Mouse (Mus musculus) CH12F3 (cell line): ENCODE data around the gene Csrnp3.

Experiments
- in situ Hi-C: fragments of 300-500 bp; cut with MboI; formaldehyde crosslinking; loops from 2 replicates; pipeline ENCODE4 v1.14.3; 2020; ENCODE audit warnings: low sequenced_read_pairs

The Csrnp3 gene

GRCm38 (mm10) chr2:65940351-65940750, 94.8 kb downstream of the Csrnp3 start:
- in situ Hi-C loops = no loop called here

DNA sequence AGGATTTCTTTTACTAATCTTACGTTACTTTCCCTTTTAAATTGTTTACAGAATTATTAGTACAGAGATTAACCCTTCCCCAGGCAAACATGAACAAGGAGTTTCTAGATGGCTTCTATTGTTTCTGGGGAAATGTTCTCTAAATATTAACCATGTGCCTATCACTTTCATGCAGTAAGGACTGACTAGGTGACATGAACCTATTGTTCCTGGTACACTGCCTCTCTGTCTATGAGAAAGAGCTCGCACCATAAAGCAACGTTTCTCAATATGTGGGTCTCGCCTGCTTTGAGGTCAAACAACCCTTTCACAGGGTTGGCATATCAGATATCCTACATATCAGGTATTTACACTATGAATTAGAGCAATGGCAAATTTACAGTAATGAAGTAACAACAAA, 96.8 kb downstream of the Csrnp3 start:
- in situ Hi-C loops = no loop called here

GRCm38 (mm10) chr2:65948808-65949207, 103.2 kb downstream of the Csrnp3 start:
- in situ Hi-C loops = no loop called here

- in situ Hi-C loops = no loop called here
Measured at GRCm38 (mm10) chr2:65953726-65954340, 108.3 kb downstream of the Csrnp3 start.

GRCm38 (mm10) chr2:65955804-65956203, 110.2 kb downstream of the Csrnp3 start:
- in situ Hi-C loops = no loop called here

GRCm38 (mm10) chr2:65956727-65957126, 111.2 kb downstream of the Csrnp3 start:
- in situ Hi-C loops = no loop called here

- in situ Hi-C loops = no loop called here
Measured at GRCm38 (mm10) chr2:65963420-65963819, 117.9 kb downstream of the Csrnp3 start.

- in situ Hi-C loops = no loop called here
Measured at GRCm38 (mm10) chr2:65968810-65969209, 123.2 kb downstream of the Csrnp3 start.

DNA sequence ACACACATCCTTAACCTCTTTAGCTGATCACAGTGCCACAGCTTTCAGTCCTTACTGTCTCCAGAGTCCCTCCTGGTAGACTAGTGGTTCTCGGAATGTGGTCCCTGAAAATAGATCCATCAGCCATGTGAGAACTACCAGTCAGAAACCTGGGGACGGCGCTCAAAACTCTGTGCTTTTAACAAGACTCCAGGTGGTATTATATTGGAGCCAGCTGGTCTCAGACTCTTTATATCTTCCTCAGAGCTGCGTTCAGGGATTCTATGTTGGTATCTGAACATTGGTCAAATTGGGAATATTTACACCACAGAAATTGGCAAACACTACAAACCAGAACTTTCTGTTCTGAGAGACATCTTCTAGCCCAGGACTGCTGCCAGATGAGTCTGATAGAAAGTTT, 128.3 kb downstream of the Csrnp3 start:
- in situ Hi-C loops = no loop called here

DNA sequence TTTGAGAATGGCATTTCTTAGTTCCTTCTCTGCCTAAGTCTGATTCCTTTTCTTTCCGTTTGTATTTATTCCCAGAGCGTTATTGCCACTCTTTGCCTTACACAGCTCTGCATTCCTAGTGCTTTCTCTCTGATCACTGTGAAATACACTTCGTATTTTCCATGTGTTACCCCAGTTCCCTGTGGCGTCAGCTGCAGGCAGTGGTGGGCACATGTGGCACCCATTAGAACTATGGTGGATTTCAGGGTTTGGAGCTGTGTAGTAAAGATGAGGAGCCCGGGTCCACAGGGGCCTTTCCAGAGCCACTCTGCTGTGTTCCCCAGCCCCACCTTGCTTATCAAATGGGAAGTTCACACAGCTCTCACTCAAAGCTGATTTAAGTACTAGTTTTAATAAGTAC, 129.8 kb downstream of the Csrnp3 start:
- in situ Hi-C loops = no loop called here

GRCm38 (mm10) chr2:65979338-65980053, 133.9 kb downstream of the Csrnp3 start:
- in situ Hi-C loops = no loop called here

- in situ Hi-C loops = no loop called here
Measured at GRCm38 (mm10) chr2:65981470-65981869, 135.9 kb downstream of the Csrnp3 start.

DNA sequence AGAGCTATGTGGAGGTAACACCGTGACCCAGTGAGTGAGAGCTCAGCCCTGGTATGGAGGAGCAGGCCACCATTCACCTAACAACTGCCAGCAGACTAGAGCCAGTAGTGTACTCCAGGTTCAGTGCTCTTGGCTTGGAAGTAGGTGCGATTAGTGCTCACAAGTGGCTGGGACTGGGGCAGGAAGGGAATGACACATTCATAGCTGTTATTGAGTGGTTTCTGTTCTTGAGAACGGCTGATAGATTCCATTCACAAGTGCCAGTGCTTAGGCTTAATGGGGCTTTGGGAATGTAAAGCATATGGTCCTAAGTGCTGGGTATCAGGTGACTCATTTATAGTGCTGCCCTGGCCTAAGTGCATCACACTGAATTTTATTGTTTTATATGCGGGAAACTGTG, 136.4 kb downstream of the Csrnp3 start:
- in situ Hi-C loops = no loop called here

DNA sequence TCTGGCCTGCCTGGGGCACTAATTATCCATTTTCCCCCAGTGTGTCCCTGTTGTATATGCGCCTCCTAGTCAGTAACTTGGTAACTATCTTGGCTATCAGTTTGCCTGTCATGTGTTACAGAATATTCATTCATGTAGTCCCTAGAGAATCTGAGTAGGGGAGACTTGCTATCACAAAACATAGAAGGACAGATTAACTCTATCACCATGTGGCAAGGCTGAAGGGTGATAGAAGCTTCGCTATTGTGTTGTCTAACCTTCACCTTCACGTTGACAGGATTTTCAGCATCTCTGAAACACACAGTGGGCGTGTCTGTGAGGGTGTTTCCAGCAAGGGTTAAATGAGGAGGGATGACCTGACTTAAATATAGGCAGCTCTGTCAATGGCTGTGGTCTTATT, 140.1 kb downstream of the Csrnp3 start:
- in situ Hi-C loops = no loop called here

- in situ Hi-C loops = no loop called here
Measured at GRCm38 (mm10) chr2:65987069-65987468, 141.5 kb downstream of the Csrnp3 start.

DNA sequence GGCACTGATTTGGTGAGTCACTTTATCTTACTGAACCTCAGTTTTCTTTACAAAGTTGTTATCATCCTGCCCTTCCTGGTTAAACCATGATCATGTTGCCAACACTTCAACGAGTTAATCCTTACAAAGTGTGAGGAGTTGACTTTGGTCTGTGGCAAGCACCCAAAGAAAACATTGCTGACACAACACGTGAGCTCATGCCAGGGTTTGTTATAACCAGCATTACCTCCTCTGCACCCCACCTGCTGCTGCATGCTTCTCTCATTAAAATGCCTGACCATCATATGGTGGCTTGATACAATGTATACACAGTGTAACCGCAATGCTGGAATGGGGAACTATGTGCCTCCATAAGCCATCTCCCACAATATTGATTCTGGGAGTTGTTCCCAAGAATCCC, 142.0 kb downstream of the Csrnp3 start:
- in situ Hi-C loops = no loop called here

DNA sequence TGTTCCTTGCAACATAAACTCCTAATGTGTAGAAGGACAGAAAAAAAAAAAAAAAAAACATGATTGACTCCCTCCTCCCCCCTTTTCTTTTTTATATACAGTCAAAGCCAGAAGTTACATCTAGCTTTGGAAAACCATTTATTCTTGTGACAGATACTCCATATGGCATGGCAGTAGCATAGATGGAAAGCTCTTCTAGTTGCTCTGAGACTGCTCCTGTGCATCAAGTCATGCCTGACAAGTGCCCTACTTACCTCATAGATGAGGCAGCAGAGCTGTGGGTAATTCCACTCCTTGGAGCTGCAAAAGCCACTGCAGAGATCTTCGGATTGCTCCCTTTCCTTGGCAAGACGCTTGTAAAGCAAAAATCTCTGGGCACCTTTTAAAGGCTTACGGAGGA, 143.2 kb downstream of the Csrnp3 start:
- in situ Hi-C loops = no loop called here

DNA sequence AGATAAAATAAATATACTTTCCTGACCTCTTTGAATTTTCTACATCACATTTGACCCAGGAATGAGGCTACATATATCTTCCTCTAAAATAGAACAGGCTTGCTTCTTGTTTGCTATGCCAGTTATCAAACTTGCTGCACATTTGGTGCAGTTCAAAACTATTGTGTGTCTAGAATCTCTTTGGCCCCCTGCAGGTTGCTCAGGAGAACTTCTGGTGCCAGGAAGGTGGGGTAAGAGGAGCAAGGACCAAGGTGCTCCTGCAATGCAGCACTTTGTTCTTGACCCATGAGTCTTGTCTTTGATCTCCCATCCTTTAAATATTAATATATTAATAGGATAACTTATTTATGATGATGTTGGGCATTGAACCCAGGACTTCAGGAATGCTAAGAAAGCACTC, 144.5 kb downstream of the Csrnp3 start:
- in situ Hi-C loops = no loop called here

DNA sequence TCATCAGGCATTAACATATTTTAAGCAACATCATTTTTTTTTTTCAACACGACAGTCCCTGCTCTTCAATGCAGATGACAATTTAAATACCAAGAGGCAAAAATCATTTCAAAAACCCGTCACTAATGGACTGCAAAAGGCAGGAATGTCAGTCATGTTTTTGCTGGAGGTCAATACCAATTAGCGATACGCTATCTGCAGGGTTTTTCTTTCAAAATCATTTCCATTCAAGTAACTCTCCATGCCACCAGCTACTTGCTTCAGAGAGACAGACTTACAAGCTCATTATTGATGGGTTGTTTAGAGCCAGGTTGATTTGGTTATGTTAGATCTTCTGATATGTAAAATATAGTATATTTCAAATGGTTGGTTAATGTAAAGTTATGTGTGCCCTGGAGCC, 145.2 kb downstream of the Csrnp3 start:
- in situ Hi-C loops = no loop called here

- in situ Hi-C loops = no loop called here
Measured at GRCm38 (mm10) chr2:65993371-65993770, 147.8 kb downstream of the Csrnp3 start.

- in situ Hi-C loops = no loop called here
Measured at GRCm38 (mm10) chr2:65994886-65995468, 149.4 kb downstream of the Csrnp3 start.

DNA sequence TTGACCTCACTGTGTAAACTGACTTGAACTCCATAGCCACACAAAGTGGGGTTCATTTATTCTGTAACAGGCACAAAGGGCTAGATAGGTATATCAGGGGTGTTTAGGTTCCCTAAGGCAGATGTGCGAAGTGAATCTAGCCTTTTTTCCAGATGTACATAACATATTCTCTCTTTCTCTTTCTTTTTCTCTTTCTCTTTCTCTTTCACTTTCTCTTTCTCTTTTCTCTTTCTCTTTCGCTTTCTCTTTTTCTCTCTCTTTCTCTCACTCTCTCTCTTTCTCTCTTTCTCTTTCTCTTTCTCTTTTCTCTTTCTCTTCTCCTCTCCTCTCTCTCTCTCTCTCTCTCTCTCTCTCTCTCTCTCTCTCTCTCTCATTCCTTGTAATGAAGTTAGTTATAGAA, 153.2 kb downstream of the Csrnp3 start:
- in situ Hi-C loops = no loop called here
